Comparison of ENCODE assay signal across 21 mouse cellular contexts in the genomic region with DNA sequence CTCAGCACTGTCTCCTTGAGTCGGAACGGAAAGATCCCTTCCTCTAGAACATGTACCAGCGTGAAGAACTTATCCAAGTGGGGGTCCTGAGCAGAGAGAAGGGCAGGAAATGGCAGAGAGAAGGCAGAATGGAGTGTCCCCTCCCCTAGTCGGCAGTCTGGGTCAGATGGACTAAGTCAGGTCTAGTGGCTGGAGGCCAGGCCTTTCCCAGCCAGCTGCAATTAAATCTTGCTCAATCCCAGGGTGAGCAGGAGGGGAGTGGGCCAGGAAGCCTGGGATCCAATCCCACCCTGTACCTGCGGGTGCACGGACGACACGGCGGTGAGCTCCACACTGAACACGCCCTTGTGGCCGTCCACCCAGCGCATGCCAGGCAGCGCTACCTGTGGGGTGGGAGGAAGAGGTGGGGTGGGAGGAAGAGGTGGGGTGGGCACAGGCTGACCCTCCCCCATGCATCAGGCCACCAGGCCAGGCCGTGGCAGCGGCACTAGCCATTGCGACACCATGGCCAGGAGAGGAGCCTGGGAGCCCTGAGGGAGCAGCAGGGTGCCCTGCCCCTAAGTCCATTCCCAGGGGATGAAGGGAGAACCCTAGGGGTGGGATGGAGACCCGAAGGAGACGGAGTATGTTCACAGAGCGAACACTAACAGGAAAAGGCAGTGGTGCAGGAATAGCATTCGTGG. TPM values are rescaled to one million over a fixed set of nuclear protein-coding genes. Genes with fewer than 3 reads are reported as not detected.
A peak's percentile ranks its signal among the peaks of the same experiment; 100 is the strongest.
DNase-seq lines count a peak whose midpoint lies in the region; ATAC-seq lines count a peak whose summit lies in the region.
"Had no signal": no experiment of that assay in that cellular context is flagged by ENCODE, and none has a peak within 500 bp of the region (broad histone marks: within the 10 kb centered on the region; RNA-seq: fewer than 3 reads in every experiment).

No protein-coding gene starts in this region.

- H3K4me3 ChIP-seq in brown adipose tissue, adult 24 weeks (ENCODE audit: insufficient read depth, low read depth, low read length), result no peak overlapping the region
- H3K4me3 ChIP-seq in liver, embryonic 15.5 days (replicated peaks), result no peak overlapping the region
- no peak overlapping the region for H3K4me3 ChIP-seq in intestine, embryonic 15.5 days (replicated peaks)
- no peak overlapping the region for H3K4me3 ChIP-seq in forebrain, embryonic 16.5 days (replicated peaks; ENCODE audit: low read length)
- H3K4me3 ChIP-seq: midbrain, embryonic 10.5 days had no signal

- no peaks in the 10 kb centered on the region for H3K36me3 ChIP-seq in liver, embryonic 15.5 days (replicated peaks)
- H3K36me3 ChIP-seq in intestine, embryonic 15.5 days, result peaks cover 18% of the 10 kb centered on the region
- H3K36me3 ChIP-seq in forebrain, embryonic 16.5 days (ENCODE audit: control insufficient read depth, insufficient read depth), result no peaks in the 10 kb centered on the region

- peak overlapping the region; percentile 78 for H3K27ac ChIP-seq in brown adipose tissue, adult 24 weeks (replicated peaks; ENCODE audit: low read depth, low read length)
- peak overlapping the region; percentile 72 for H3K27ac ChIP-seq in liver, embryonic 15.5 days (replicated peaks)
- no peak overlapping the region for H3K27ac ChIP-seq in intestine, embryonic 15.5 days
- no peak overlapping the region for H3K27ac ChIP-seq in forebrain, embryonic 16.5 days (ENCODE audit: low read length)
- H3K27ac ChIP-seq: hindbrain, embryonic 14.5 days; macrophage; midbrain, embryonic 10.5 days; stomach, postnatal 0 days had no signal

- 77% methylated on average over 20 of the region's 20 CpGs for WGBS in liver, embryonic 15.5 days (ENCODE audit: insufficient replicate concordance)
- WGBS in intestine, embryonic 15.5 days, result 88% methylated on average over 20 of the region's 20 CpGs
- 88% methylated on average over 20 of the region's 20 CpGs for WGBS in forebrain, embryonic 16.5 days

- H3K9ac ChIP-seq in liver, embryonic 15.5 days, result no peak overlapping the region
- no peak overlapping the region for H3K9ac ChIP-seq in intestine, embryonic 15.5 days
- H3K9ac ChIP-seq in forebrain, embryonic 16.5 days (replicated peaks; ENCODE audit: low read depth, low read length), result no peak overlapping the region
- H3K9ac ChIP-seq: hindbrain, embryonic 14.5 days had no signal

- no peaks in the 10 kb centered on the region for H3K27me3 ChIP-seq in liver, embryonic 15.5 days
- no peaks in the 10 kb centered on the region for H3K27me3 ChIP-seq in intestine, embryonic 15.5 days (replicated peaks)
- no peaks in the 10 kb centered on the region for H3K27me3 ChIP-seq in forebrain, embryonic 16.5 days (replicated peaks; ENCODE audit: control insufficient read depth, insufficient read depth, low read length)

- peak; percentile 95 for DNase-seq in heart, adult 11 months
- no peak for DNase-seq in heart, adult 8-10 months (ENCODE audit: low spot score)
- peak; percentile 20 for DNase-seq in NIH3T3 (ENCODE audit: low read depth)
- DNase-seq: B cell, adult 2 months; cerebellum, adult 8-10 months; gastrocnemius, postnatal 36 days; heart, postnatal 10 days had no signal

- H3K4me2 ChIP-seq in liver, embryonic 15.5 days, result no peak overlapping the region; the same call in 1 of the 2 replicates
- no peak overlapping the region for H3K4me2 ChIP-seq in intestine, embryonic 15.5 days (replicated peaks)
- no peak overlapping the region for H3K4me2 ChIP-seq in forebrain, embryonic 16.5 days (ENCODE audit: low read length)
- H3K4me2 ChIP-seq: heart, embryonic 11.5 days; hindbrain, embryonic 14.5 days had no signal

- ATAC-seq in liver, embryonic 15.5 days (ENCODE audit: insufficient read depth), result peak; percentile 29
- no peak for ATAC-seq in intestine, embryonic 15.5 days
- ATAC-seq in forebrain, embryonic 16.5 days, result no peak
- ATAC-seq: forebrain, embryonic 14.5 days had no signal

- H3K9me3 ChIP-seq in liver, embryonic 15.5 days (replicated peaks), result no peaks in the 10 kb centered on the region
- no peaks in the 10 kb centered on the region for H3K9me3 ChIP-seq in intestine, embryonic 15.5 days
- no peaks in the 10 kb centered on the region for H3K9me3 ChIP-seq in forebrain, embryonic 16.5 days (ENCODE audit: control insufficient read depth, low read length)
- H3K9me3 ChIP-seq: midbrain, embryonic 10.5 days had no signal

- H3K4me1 ChIP-seq in brown adipose tissue, adult 24 weeks (ENCODE audit: control insufficient read depth, insufficient read depth, insufficient read length, low read length), result peaks cover 9% of the 10 kb centered on the region
- peaks cover 16% of the 10 kb centered on the region for H3K4me1 ChIP-seq in liver, embryonic 15.5 days (replicated peaks)
- H3K4me1 ChIP-seq in intestine, embryonic 15.5 days (replicated peaks), result no peaks in the 10 kb centered on the region
- H3K4me1 ChIP-seq in forebrain, embryonic 16.5 days (replicated peaks; ENCODE audit: control insufficient read depth, insufficient read depth, low read length), result no peaks in the 10 kb centered on the region
- H3K4me1 ChIP-seq: midbrain, embryonic 10.5 days had no signal

RNA-seq across cellular contexts. Expression of gene Angptl8, which starts 3.6 kb away (rescaled TPM):
- under 1 TPM in 1 of 4 experiments, not detected in 3; 0.38 TPM for total RNA-seq in heart, adult 8-10 months (2022)
- polyA plus RNA-seq in brown adipose tissue, adult 24 weeks (2012; ENCODE audit: insufficient read depth, insufficient read length, missing spikeins), result 54.2 and 167 TPM in 2 replicates
- 35.0 and 42.9 TPM in 2 replicates for polyA plus RNA-seq in liver, embryonic 15.5 days (2015; fragmentation: Nextera tagmentation; extraction: Ambion mirVana)
- polyA plus RNA-seq in intestine, embryonic 15.5 days (2015; fragmentation: Nextera tagmentation; extraction: Ambion mirVana), result 8.2 and 12.0 TPM in 2 replicates
- polyA plus RNA-seq in forebrain, embryonic 16.5 days (2015; fragmentation: Nextera tagmentation; extraction: Ambion mirVana), result 0.51 TPM in 1 of 2 replicates, not detected in the other
- total RNA-seq: gastrocnemius, postnatal 36 days; layer of hippocampus, adult 8-10 months; left cerebral cortex, adult 8-10 months had no signal
- polyA plus RNA-seq: cortical plate, adult 2 months; embryonic facial prominence, embryonic 11.5 days; forebrain, embryonic 14.5 days; macrophage had no signal

RNA-seq across cellular contexts. Expression of gene Dock6, which starts 20.7 kb away (rescaled TPM):
- 10 to 100 TPM; 27.3 to 35.7 (median 30.7) TPM for total RNA-seq in heart, adult 8-10 months (2022)
- polyA plus RNA-seq in brown adipose tissue, adult 24 weeks (2012; ENCODE audit: insufficient read depth, insufficient read length, missing spikeins), result 6.9 and 9.5 TPM in 2 replicates
- 4.2 and 5.6 TPM in 2 replicates for polyA plus RNA-seq in liver, embryonic 15.5 days (2015; fragmentation: Nextera tagmentation; extraction: Ambion mirVana)
- 26.9 and 30.7 TPM in 2 replicates for polyA plus RNA-seq in intestine, embryonic 15.5 days (2015; fragmentation: Nextera tagmentation; extraction: Ambion mirVana)
- 11.8 and 12.0 TPM in 2 replicates for polyA plus RNA-seq in forebrain, embryonic 16.5 days (2015; fragmentation: Nextera tagmentation; extraction: Ambion mirVana)

RNA-seq across cellular contexts. Expression of gene Kank2, which starts 33.2 kb away (rescaled TPM):
- 10 to 100 TPM; 64.2 to 67.2 (median 65.6) TPM for total RNA-seq in heart, adult 8-10 months (2022)
- polyA plus RNA-seq in brown adipose tissue, adult 24 weeks (2012; ENCODE audit: insufficient read depth, insufficient read length, missing spikeins), result 19.7 and 29.7 TPM in 2 replicates
- 4.8 and 5.5 TPM in 2 replicates for polyA plus RNA-seq in liver, embryonic 15.5 days (2015; fragmentation: Nextera tagmentation; extraction: Ambion mirVana)
- polyA plus RNA-seq in intestine, embryonic 15.5 days (2015; fragmentation: Nextera tagmentation; extraction: Ambion mirVana), result 16.3 and 16.7 TPM in 2 replicates
- 3.2 and 3.7 TPM in 2 replicates for polyA plus RNA-seq in forebrain, embryonic 16.5 days (2015; fragmentation: Nextera tagmentation; extraction: Ambion mirVana)

Comparison
In these comparisons a context has a peak if more than half of its experiments do, and no peak if none do; other contexts are left out.
1. H3K27ac ChIP-seq: peak in brown adipose tissue, adult 24 weeks (single experiment) and liver, embryonic 15.5 days (single experiment); none in intestine, embryonic 15.5 days (single experiment) and forebrain, embryonic 16.5 days (single experiment).